Mouse (Mus musculus): ENCODE results near the gene Zfp219.

DNA sequence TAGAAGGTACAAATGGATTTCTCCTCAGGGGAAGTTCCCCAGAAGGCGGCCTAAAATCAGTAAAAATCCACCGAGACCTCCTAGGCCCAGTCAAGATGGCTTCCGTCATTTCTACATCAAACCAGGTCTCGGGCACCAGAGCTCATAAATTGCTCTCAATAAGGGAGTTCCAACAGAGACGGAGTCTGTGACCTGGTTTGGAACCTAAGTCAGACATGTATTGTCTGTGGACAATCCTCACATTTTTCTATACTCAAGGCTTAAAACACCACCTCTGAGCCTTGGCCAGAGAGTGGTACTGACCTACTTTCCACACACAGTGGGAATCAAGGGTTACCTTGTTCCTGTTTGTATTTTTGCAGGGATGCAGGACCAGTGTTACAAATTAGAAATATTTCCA is 8.0 kb downstream of the Zfp219 start:
- no peak for TF ChIP-seq CTCF (IDR thresholded peaks at IDR 0.05; ENCODE audit: borderline replicate concordance, extremely low read depth, insufficient read depth, insufficient read length)
- no peak for TF ChIP-seq POLR2A (IDR thresholded peaks at IDR 0.05; ENCODE audit: borderline replicate concordance, extremely low read depth, insufficient read depth, insufficient read length, poor library complexity, severe bottlenecking)

Measured in brain, embryonic 14.5 days (tissue).